Mouse (Mus musculus) midbrain, embryonic 15.5 days (tissue): ENCODE data around the gene Hnrnpc. TPM values are rescaled to one million over a fixed set of nuclear protein-coding genes. Genes with fewer than 3 reads are reported as not detected.
"Not testable (repeated sequence)": the region's sequence is repeated elsewhere in the genome, so short reads cannot be mapped to it uniquely, and the experiment has no call there.

ENCODE experiments used
- ATAC-seq: fragments of 200-750 bp; cut with Nextera tagmentation; replicated peaks from 2 replicates; pipeline ENCODE4 v1.8.0; 2017; ENCODE audit warnings: moderate TSS enrichment
- H3K27ac ChIP-seq: fragments of 300-500 bp; sonication (generic); 2 replicates; pipeline ENCODE4 v1.5.1; 2015; ENCODE audit warnings: mild to moderate bottlenecking, inconsistent platforms
- H3K27me3 ChIP-seq: fragments of 300-500 bp; sonication (generic); replicated peaks from 2 replicates; pipeline ENCODE4 v1.6.1; 2015; ENCODE audit warnings: inconsistent platforms
- H3K36me3 ChIP-seq: fragments of 300-500 bp; sonication (generic); replicated peaks from 2 replicates; pipeline ENCODE4 v1.6.1; 2015; ENCODE audit warnings: inconsistent platforms
- H3K4me1 ChIP-seq: fragments of 300-500 bp; sonication (generic); 2 replicates; pipeline ENCODE4 v1.6.1; 2015; ENCODE audit warnings: inconsistent platforms
- H3K4me2 ChIP-seq: fragments of 300-500 bp; sonication (generic); 2 replicates; pipeline ENCODE4 v1.6.1; 2015; ENCODE audit warnings: inconsistent platforms, mild to moderate bottlenecking, moderate library complexity
- H3K4me3 ChIP-seq: fragments of 300-500 bp; sonication (generic); 2 replicates; pipeline ENCODE4 v1.5.1; 2015; ENCODE audit warnings: mild to moderate bottlenecking, inconsistent platforms
- H3K9ac ChIP-seq: fragments of 300-500 bp; sonication (generic); 2 replicates; pipeline ENCODE4 v1.6.1; 2015; ENCODE audit warnings: mild to moderate bottlenecking, inconsistent platforms
- H3K9me3 ChIP-seq: fragments of 300-500 bp; sonication (generic); 2 replicates; pipeline ENCODE4 v1.6.1; 2016; ENCODE audit warnings: inconsistent platforms
- WGBS: fragments of 180-500 bp; shearing (Covaris S2); methylation state at CpG from one replicate; pipeline ENCODE4 v1.1.7; 2015; ENCODE audit warnings: mixed read lengths; 5-methylcytosine and 5-hydroxymethylcytosine counted together
- polyA plus RNA-seq: library from polyadenylated mRNA; unstranded; fragments of >200 nt; fragmentation: Nextera tagmentation; extraction: Ambion mirVana; gene quantifications from 2 replicates; pipeline ENCODE4 v1.2.1, GENCODE M21; 2015

The Hnrnpc gene
- polyA plus RNA-seq, 1 experiment from 2014 or later, result 480 TPM

- H3K9ac ChIP-seq, result no peak overlapping the region
- H3K27me3 ChIP-seq, result no peaks in the 10 kb centered on the region
- no peaks in the 10 kb centered on the region for H3K36me3 ChIP-seq
- H3K4me3 ChIP-seq, result no peak overlapping the region
- ATAC-seq, result peak; percentile 75
- WGBS, result 37% methylated on average over 9 of the region's 9 CpGs
- peaks cover 13% of the 10 kb centered on the region for H3K4me1 ChIP-seq
- no peak overlapping the region for H3K4me2 ChIP-seq
- no peak overlapping the region for H3K27ac ChIP-seq
- no peaks in the 10 kb centered on the region for H3K9me3 ChIP-seq
Observed at GRCm38 (mm10) chr14:52045966-52046565, 57.8 kb downstream of the Hnrnpc start.

- peak; percentile 89 for ATAC-seq
- Histone ChIP-seq H3K4me1 (peaks cover 13% of the 10 kb centered on the region), H3K9me3 (no peaks in the 10 kb centered on the region), H3K4me2 (no peak overlapping the region), H3K4me3 (no peak overlapping the region), H3K9ac (no peak overlapping the region), H3K36me3 (no peaks in the 10 kb centered on the region), H3K27ac (no peak overlapping the region), H3K27me3 (no peaks in the 10 kb centered on the region)
- 8% methylated on average over 8 of the region's 8 CpGs for WGBS
Observed at GRCm38 (mm10) chr14:52044901-52045678, 58.7 kb downstream of the Hnrnpc start.

GRCm38 (mm10) chr14:52043446-52043845 is 60.4 kb downstream of the Hnrnpc start:
- no peak for ATAC-seq
- H3K9ac ChIP-seq, result no peak overlapping the region
- no peaks in the 10 kb centered on the region for H3K27me3 ChIP-seq
- H3K4me3 ChIP-seq, result no peak overlapping the region
- H3K4me2 ChIP-seq, result no peak overlapping the region
- WGBS, result 65% methylated on average over 6 of the region's 6 CpGs
- no peak overlapping the region for H3K27ac ChIP-seq
- no peaks in the 10 kb centered on the region for H3K36me3 ChIP-seq
- H3K4me1 ChIP-seq, result peaks cover 13% of the 10 kb centered on the region
- no peaks in the 10 kb centered on the region for H3K9me3 ChIP-seq

GRCm38 (mm10) chr14:52042359-52042758 is 61.5 kb downstream of the Hnrnpc start, which contains the start of gene Olfr221:
TSS of gene Olfr221 (minus strand) at chr14:52042459.
- H3K4me3 ChIP-seq, H3K27ac ChIP-seq, H3K4me2 ChIP-seq, H3K36me3 ChIP-seq, H3K9me3 ChIP-seq, ATAC-seq, H3K27me3 ChIP-seq, H3K9ac ChIP-seq: not testable (repeated sequence)
- H3K4me1 ChIP-seq, result peaks cover 13% of the 10 kb centered on the region
- 65% methylated on average over 3 of the region's 3 CpGs for WGBS

GRCm38 (mm10) chr14:52039332-52039731 is 64.5 kb downstream of the Hnrnpc start:
- Histone ChIP-seq H3K27ac (no peak overlapping the region), H3K27me3 (no peaks in the 10 kb centered on the region), H3K4me2 (no peak overlapping the region), H3K36me3 (no peaks in the 10 kb centered on the region), H3K4me3 (no peak overlapping the region), H3K9ac (no peak overlapping the region), H3K9me3 (no peaks in the 10 kb centered on the region), H3K4me1 (no peaks in the 10 kb centered on the region)
- 90% methylated on average over 5 of the region's 5 CpGs for WGBS
- no peak for ATAC-seq

GRCm38 (mm10) chr14:52035926-52036325 is 67.9 kb downstream of the Hnrnpc start:
- H3K36me3 ChIP-seq, result no peaks in the 10 kb centered on the region
- no peak overlapping the region for H3K27ac ChIP-seq
- WGBS, result 94% methylated on average over 6 of the region's 6 CpGs
- H3K9ac ChIP-seq, result no peak overlapping the region
- H3K9me3 ChIP-seq, result no peaks in the 10 kb centered on the region
- ATAC-seq, result no peak
- no peaks in the 10 kb centered on the region for H3K4me1 ChIP-seq
- no peak overlapping the region for H3K4me3 ChIP-seq
- no peaks in the 10 kb centered on the region for H3K27me3 ChIP-seq
- H3K4me2 ChIP-seq, result no peak overlapping the region

GRCm38 (mm10) chr14:52026342-52026741 is 77.5 kb downstream of the Hnrnpc start:
- Histone ChIP-seq H3K27ac (no peak overlapping the region), H3K9ac (no peak overlapping the region), H3K4me1 (peaks cover 15% of the 10 kb centered on the region), H3K27me3 (no peaks in the 10 kb centered on the region), H3K9me3 (no peaks in the 10 kb centered on the region), H3K36me3 (no peaks in the 10 kb centered on the region), H3K4me3 (no peak overlapping the region), H3K4me2 (no peak overlapping the region)
- no peak for ATAC-seq
- 91% methylated on average over 4 of the region's 4 CpGs for WGBS

GRCm38 (mm10) chr14:52024133-52024532 is 79.7 kb downstream of the Hnrnpc start:
- H3K9ac ChIP-seq, result no peak overlapping the region
- H3K4me2 ChIP-seq, result no peak overlapping the region
- WGBS, result 88% methylated on average over 2 of the region's 2 CpGs
- no peak overlapping the region for H3K27ac ChIP-seq
- H3K36me3 ChIP-seq, result no peaks in the 10 kb centered on the region
- H3K9me3 ChIP-seq, result no peaks in the 10 kb centered on the region
- H3K27me3 ChIP-seq, result no peaks in the 10 kb centered on the region
- H3K4me1 ChIP-seq, result peaks cover 25% of the 10 kb centered on the region
- H3K4me3 ChIP-seq, result no peak overlapping the region
- no peak for ATAC-seq

Other genes with a start within 250 kb of the Hnrnpc start
- gene Mettl17, start 219.2 kb downstream of the Hnrnpc start, polyA plus RNA-seq, result 99.3 and 100 TPM in 2 replicates
- gene Slc39a2, start 211.1 kb downstream of the Hnrnpc start, polyA plus RNA-seq, result 2.4 and 3.0 TPM in 2 replicates
- 170 and 196 TPM in 2 replicates for gene Ndrg2, start 189.9 kb downstream of the Hnrnpc start, polyA plus RNA-seq
- gene Tppp2, start 185.6 kb downstream of the Hnrnpc start, polyA plus RNA-seq, result not detected in 2 replicates
- not detected in 2 replicates for gene Rnase13, start 181.3 kb downstream of the Hnrnpc start, polyA plus RNA-seq
- gene Arhgef40, start 119.3 kb downstream of the Hnrnpc start, polyA plus RNA-seq, result 89.2 and 90.9 TPM in 2 replicates
- gene Tmem253, start 88.4 kb downstream of the Hnrnpc start, polyA plus RNA-seq, result 0.50 and 0.78 TPM in 2 replicates
- gene Zfp219, start 83.3 kb downstream of the Hnrnpc start, polyA plus RNA-seq, result 45.9 and 54.5 TPM in 2 replicates
- gene Olfr221, start 61.6 kb downstream of the Hnrnpc start, polyA plus RNA-seq, result not detected in 2 replicates
- 51.3 and 53.3 TPM in 2 replicates for gene Rpgrip1, start 6.7 kb upstream of the Hnrnpc start, polyA plus RNA-seq
- 43.0 and 45.4 TPM in 2 replicates for gene Supt16, start 93.4 kb upstream of the Hnrnpc start, polyA plus RNA-seq
- 37.8 and 43.9 TPM in 2 replicates for gene Chd8, start 153.8 kb upstream of the Hnrnpc start, polyA plus RNA-seq
- gene Tox4, start 175.1 kb upstream of the Hnrnpc start, polyA plus RNA-seq, result 56.0 and 61.0 TPM in 2 replicates
- 64.0 and 67.6 TPM in 2 replicates for gene Rab2b, start 175.5 kb upstream of the Hnrnpc start, polyA plus RNA-seq
- gene Mettl3, start 201.1 kb upstream of the Hnrnpc start, polyA plus RNA-seq, result 50.2 and 54.7 TPM in 2 replicates
- gene Sall2, start 224.7 kb upstream of the Hnrnpc start, polyA plus RNA-seq, result 48.8 and 49.7 TPM in 2 replicates